Mouse (Mus musculus) hindbrain, postnatal 0 days (tissue): ENCODE data around the gene Gm9945. TPM values are rescaled to one million over a fixed set of nuclear protein-coding genes. Genes with fewer than 3 reads are reported as not detected.

ENCODE experiments used
- ATAC-seq: fragments of 200-750 bp; cut with Nextera tagmentation; 2 replicates; pipeline ENCODE4 v1.8.0; 2017; ENCODE audit warnings: mild to moderate bottlenecking, moderate TSS enrichment, moderate library complexity
- DNase-seq: peaks from one replicate; pipeline ENCODE4 v3.0.0-alpha.2; 2015; ENCODE audit warnings: low spot score
- H3K27ac ChIP-seq: fragments of 300-500 bp; sonication (generic); 2 replicates; pipeline ENCODE4 v1.5.1; 2014; ENCODE audit warnings: mild to moderate bottlenecking
- H3K27me3 ChIP-seq: fragments of 300-500 bp; sonication (generic); 2 replicates; pipeline ENCODE4 v1.6.1; 2014; ENCODE audit warnings: low read length, mixed read lengths; ENCODE audit not compliant: insufficient read depth
- H3K36me3 ChIP-seq: fragments of 300-500 bp; sonication (generic); 2 replicates; pipeline ENCODE4 v1.6.1; 2014; ENCODE audit warnings: low read length, mixed read lengths; ENCODE audit not compliant: insufficient read depth
- H3K4me1 ChIP-seq: fragments of 300-500 bp; sonication (generic); 2 replicates; pipeline ENCODE4 v1.6.1; 2014; ENCODE audit warnings: antibody characterized with exemption, low read length, mixed read lengths; ENCODE audit not compliant: insufficient read depth
- H3K4me2 ChIP-seq: fragments of 300-500 bp; sonication (generic); 2 replicates; pipeline ENCODE4 v1.6.1; 2014; ENCODE audit warnings: low read depth, mild to moderate bottlenecking, low read length, moderate library complexity, mixed read lengths
- H3K4me3 ChIP-seq: fragments of 300-500 bp; sonication (generic); 2 replicates; pipeline ENCODE4 v1.5.1; 2014; ENCODE audit warnings: low read length
- H3K9ac ChIP-seq: fragments of 300-500 bp; sonication (generic); replicated peaks from 2 replicates; pipeline ENCODE4 v1.6.1; 2014; ENCODE audit warnings: mild to moderate bottlenecking, low read length, moderate library complexity, mixed read lengths
- H3K9me3 ChIP-seq: fragments of 300-500 bp; sonication (generic); 2 replicates; pipeline ENCODE4 v1.6.1; 2016; ENCODE audit warnings: low read length, mixed read lengths
- CTCF ChIP-seq: IDR thresholded peaks from 2 replicates; pipeline ENCODE4 v1.5.1; 2016; ENCODE audit warnings: antibody characterized with exemption, control low read depth, low read depth
- WGBS: fragments of 180-500 bp; shearing (Covaris S2); extraction: QIAGEN DNeasy Blood & Tissue Kit; methylation state at CpG from one replicate; pipeline ENCODE4 v1.1.7; 2014; 5-methylcytosine and 5-hydroxymethylcytosine counted together
- polyA plus RNA-seq: library from polyadenylated mRNA; unstranded; fragments of >200 nt; fragmentation: Nextera tagmentation; extraction: Ambion mirVana; gene quantifications from 2 replicates; pipeline ENCODE4 v1.2.1, GENCODE M21; 2015
- total RNA-seq: library from RNA; depleted of rRNA; stranded (reverse); fragments of >200 nt; gene quantifications from 2 replicates; pipeline ENCODE4 v1.2.3, GENCODE M21; 2014; rRNA removed

Gene Gm9945
- total and polyA plus RNA-seq, 2 experiments from 2014 or later, result 0.53 TPM; not detected in 1

GRCm38 (mm10) chr11:53525461-53525860 is 45.5 kb downstream of the Gm9945 start:
- WGBS, result 59% methylated on average over 4 of the region's 4 CpGs
- Histone ChIP-seq H3K36me3 (no peaks in the 10 kb centered on the region), H3K4me3 (no peak overlapping the region), H3K27me3 (no peaks in the 10 kb centered on the region), H3K9ac (no peak overlapping the region), H3K4me2 (no peak overlapping the region), H3K9me3 (no peaks in the 10 kb centered on the region), H3K4me1 (peaks cover 8% of the 10 kb centered on the region), H3K27ac (no peak overlapping the region)
- DNase-seq, result no peak
- ATAC-seq, result no peak
- TF ChIP-seq CTCF, result no peak

DNA sequence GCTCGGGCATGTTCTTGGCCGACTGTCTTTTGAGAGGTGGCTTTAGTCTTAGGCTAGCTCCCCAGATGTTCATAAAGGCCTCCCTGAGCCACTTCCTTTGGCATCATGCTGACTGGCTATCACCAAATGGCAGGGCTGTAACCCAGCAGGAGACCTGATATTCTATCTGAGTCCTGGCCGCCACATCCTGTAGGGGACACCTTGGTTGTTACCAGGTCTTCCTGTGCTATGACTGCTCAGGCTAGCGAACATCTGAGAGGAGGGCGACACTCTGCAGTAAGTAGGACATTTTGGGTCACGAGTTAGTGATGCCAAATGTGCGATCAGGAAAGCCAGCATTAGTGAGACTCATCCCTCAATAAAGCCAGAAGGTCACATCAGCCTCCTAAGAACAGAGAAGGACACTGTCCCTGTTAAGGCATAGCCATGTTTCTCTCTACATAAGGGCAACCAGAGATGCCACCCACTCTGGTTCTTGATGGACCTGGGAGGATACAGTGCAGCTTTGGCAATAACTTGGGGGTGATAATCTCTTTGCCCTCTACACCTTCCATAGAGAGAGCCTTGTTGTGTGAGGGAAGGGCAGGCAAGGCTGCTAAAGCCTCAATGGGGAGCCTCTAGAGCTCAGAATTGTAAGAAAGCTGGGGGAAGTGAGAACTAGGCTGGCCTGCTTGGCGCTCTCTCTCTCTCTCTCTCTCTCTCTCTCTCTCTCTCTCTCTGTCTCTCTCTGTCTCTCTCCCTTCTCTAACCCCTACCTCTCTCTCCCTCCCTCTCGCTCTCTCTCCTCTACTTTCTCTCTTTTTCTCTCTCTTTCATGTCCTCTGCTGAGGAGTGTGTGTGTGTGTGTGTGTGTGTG is 48.7 kb downstream of the Gm9945 start:
- Histone ChIP-seq H3K9me3 (no peaks in the 10 kb centered on the region), H3K4me3 (no peak overlapping the region), H3K4me1 (peaks cover 3% of the 10 kb centered on the region), H3K27ac (no peak overlapping the region), H3K36me3 (peaks cover 4% of the 10 kb centered on the region), H3K4me2 (peak overlapping the region; percentile 8; the same call in 1 of the 2 replicates), H3K9ac (no peak overlapping the region), H3K27me3 (no peaks in the 10 kb centered on the region)
- no peak for TF ChIP-seq CTCF
- 83% methylated on average over 8 of the region's 9 CpGs for WGBS
- no peak for ATAC-seq
- no peak for DNase-seq

DNA sequence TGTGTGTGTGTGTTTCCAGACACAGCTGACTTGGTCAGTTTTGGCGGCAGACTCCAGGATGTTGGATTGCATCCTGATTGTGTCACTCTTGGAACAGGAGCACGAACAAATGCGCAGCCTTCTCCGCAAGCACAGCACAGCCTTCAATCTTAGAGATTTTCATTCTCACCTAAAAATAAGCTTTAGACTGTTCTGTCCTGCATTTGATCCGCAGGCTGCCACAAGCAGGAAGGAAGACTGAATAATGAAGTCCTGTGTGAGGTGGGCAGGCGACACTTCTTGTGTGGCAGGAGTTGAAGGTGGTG is 49.2 kb downstream of the Gm9945 start:
- Histone ChIP-seq H3K36me3 (peaks cover 6% of the 10 kb centered on the region), H3K9ac (no peak overlapping the region), H3K27ac (peak overlapping the region; percentile 54; the same call in 1 of the 2 replicates), H3K27me3 (no peaks in the 10 kb centered on the region), H3K4me3 (no peak overlapping the region), H3K9me3 (no peaks in the 10 kb centered on the region), H3K4me2 (peak overlapping the region; percentile 8; the same call in 1 of the 2 replicates), H3K4me1 (peaks cover 3% of the 10 kb centered on the region; the same call in 1 of the 2 replicates)
- ATAC-seq (no peak; the same call in 1 of the 2 replicates), DNase-seq (peak; percentile 48)
- TF ChIP-seq CTCF, result no peak
- 46% methylated on average over 6 of the region's 6 CpGs for WGBS

DNA sequence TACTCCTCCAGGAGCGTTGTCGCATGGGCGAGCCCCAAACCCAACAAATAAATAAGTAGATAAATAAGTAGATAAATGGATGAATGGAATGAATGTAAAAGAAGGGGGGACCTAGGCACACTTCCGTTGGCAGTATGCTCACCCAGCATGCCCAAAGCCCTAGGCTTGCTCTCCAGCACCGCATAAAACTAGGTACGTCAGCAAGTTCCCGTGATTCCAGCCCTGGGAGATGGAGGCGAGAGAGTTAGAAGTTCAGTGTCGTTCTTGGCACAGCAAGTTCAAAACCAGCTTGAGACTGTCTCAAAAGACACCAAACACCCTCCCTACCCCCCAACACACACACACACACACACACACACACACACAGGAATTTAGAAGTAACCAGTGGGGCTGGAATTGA is 50.0 kb downstream of the Gm9945 start:
- Histone ChIP-seq H3K9me3 (no peaks in the 10 kb centered on the region), H3K4me3 (no peak overlapping the region), H3K27me3 (no peaks in the 10 kb centered on the region), H3K4me1 (peaks cover 3% of the 10 kb centered on the region; the same call in 1 of the 2 replicates), H3K36me3 (peaks cover 14% of the 10 kb centered on the region), H3K4me2 (no peak overlapping the region), H3K9ac (no peak overlapping the region), H3K27ac (no peak overlapping the region)
- 79% methylated on average over 9 of the region's 9 CpGs for WGBS
- ATAC-seq, result no peak
- TF ChIP-seq CTCF, result no peak
- DNase-seq, result no peak

Other genes starting within 250 kb of the Gm9945 start
- 79.4 and 92.9 TPM in 2 replicates for gene Hspa4, start 179.7 kb upstream of the Gm9945 start, total RNA-seq
- 50.8 and 54.2 TPM in 2 replicates for gene Hspa4, start 179.7 kb upstream of the Gm9945 start, polyA plus RNA-seq
- 0.89 TPM in 1 of 2 replicates, not detected in the other for gene Zcchc10, start 155.5 kb upstream of the Gm9945 start, total RNA-seq
- 13.6 and 14.9 TPM in 2 replicates for gene Zcchc10, start 155.5 kb upstream of the Gm9945 start, polyA plus RNA-seq
- 87.1 and 91.0 TPM in 2 replicates for gene Aff4, start 129.3 kb upstream of the Gm9945 start, total RNA-seq
- gene Aff4, start 129.3 kb upstream of the Gm9945 start, polyA plus RNA-seq, result 109 and 111 TPM in 2 replicates
- not detected in 2 replicates for gene Leap2, start 57.0 kb upstream of the Gm9945 start, total RNA-seq
- gene Leap2, start 57.0 kb upstream of the Gm9945 start, polyA plus RNA-seq, result not detected in 2 replicates
- 20.4 and 38.9 TPM in 2 replicates for gene Uqcrq, start 49.3 kb upstream of the Gm9945 start, total RNA-seq
- 1,041 and 1,049 TPM in 2 replicates for gene Uqcrq, start 49.3 kb upstream of the Gm9945 start, polyA plus RNA-seq
- 0.11 and 2.1 TPM in 2 replicates for gene Gdf9, start 49.1 kb upstream of the Gm9945 start, total RNA-seq
- 1.5 and 1.6 TPM in 2 replicates for gene Gdf9, start 49.1 kb upstream of the Gm9945 start, polyA plus RNA-seq
- gene Gm10447, start 23.1 kb upstream of the Gm9945 start, total RNA-seq, result not detected in 2 replicates
- 0.10 TPM in 1 of 2 replicates, not detected in the other for gene Gm10447, start 23.1 kb upstream of the Gm9945 start, polyA plus RNA-seq
- 6.2 and 7.1 TPM in 2 replicates for gene Shroom1, start 23.0 kb upstream of the Gm9945 start, total RNA-seq
- gene Shroom1, start 23.0 kb upstream of the Gm9945 start, polyA plus RNA-seq, result 2.4 and 2.9 TPM in 2 replicates
- gene Gm9837, start 9.7 kb upstream of the Gm9945 start, total RNA-seq, result not detected in 2 replicates
- gene Gm9837, start 9.7 kb upstream of the Gm9945 start, polyA plus RNA-seq, result not detected in 2 replicates
- 8.7 and 10.6 TPM in 2 replicates for gene Sowaha, start 108 bp downstream of the Gm9945 start, total RNA-seq
- gene Sowaha, start 108 bp downstream of the Gm9945 start, polyA plus RNA-seq, result 4.1 and 4.2 TPM in 2 replicates
- 55.3 and 56.6 TPM in 2 replicates for gene Sept8, start 39.1 kb downstream of the Gm9945 start, total RNA-seq
- 19.1 and 20.9 TPM in 2 replicates for gene Sept8, start 39.1 kb downstream of the Gm9945 start, polyA plus RNA-seq
- gene Kif3a, start 87.2 kb downstream of the Gm9945 start, total RNA-seq, result 73.7 and 82.9 TPM in 2 replicates
- 332 and 344 TPM in 2 replicates for gene Kif3a, start 87.2 kb downstream of the Gm9945 start, polyA plus RNA-seq
- not detected in 2 replicates for gene Il4, start 138.5 kb downstream of the Gm9945 start, total RNA-seq
- gene Il4, start 138.5 kb downstream of the Gm9945 start, polyA plus RNA-seq, result 3.8 and 3.9 TPM in 2 replicates
- not detected in 2 replicates for gene Il13, start 154.5 kb downstream of the Gm9945 start, total RNA-seq
- not detected in 2 replicates for gene Il13, start 154.5 kb downstream of the Gm9945 start, polyA plus RNA-seq
- 4.1 and 4.2 TPM in 2 replicates for gene Rad50, start 227.2 kb downstream of the Gm9945 start, total RNA-seq
- 11.7 and 12.8 TPM in 2 replicates for gene Rad50, start 227.2 kb downstream of the Gm9945 start, polyA plus RNA-seq
- gene Il5, start 240.6 kb downstream of the Gm9945 start, total RNA-seq, result 0.11 TPM in 1 of 2 replicates, not detected in the other
- gene Il5, start 240.6 kb downstream of the Gm9945 start, polyA plus RNA-seq, result 0.15 TPM in 1 of 2 replicates, not detected in the other